Mouse (Mus musculus) left cerebral cortex, adult 2 months (tissue): ENCODE results near the gene Acat2. TPM values are rescaled to one million over a fixed set of nuclear protein-coding genes. Genes with fewer than 3 reads are reported as not detected.
"Not testable (repeated sequence)": the region's sequence is repeated elsewhere in the genome, so short reads cannot be mapped to it uniquely, and the experiment has no call there.

Experiments used
- DNase-seq, 2 experiments: peaks; one replicate each; pipeline ENCODE4 v3.0.0; 2021 to 2022; ENCODE audit warnings: low spot score in 2 of 2, mixed read lengths in 1 of 2; ENCODE audit errors: extremely low spot score in 1 of 2
- H3K27ac ChIP-seq: fragments of 200-600 bp; 2 replicates; pipeline ENCODE4 v1.8.1; 2022
- H3K4me3 ChIP-seq: fragments of 200-600 bp; 2 replicates; pipeline ENCODE4 v1.8.1; 2022
- CTCF ChIP-seq: fragments of 200-600 bp; IDR thresholded peaks from 2 replicates; pipeline ENCODE4 v1.8.1; 2022; ENCODE audit warnings: antibody characterized with exemption, mild to moderate bottlenecking, moderate library complexity
- intact Hi-C: fragments of 180-260 bp; cut with DNase I; formaldehyde crosslinking; loops from one replicate; pipeline ENCODE4 v1.15.1; 2025
- long read RNA-seq, 2 experiments: library from polyadenylated mRNA; stranded (forward); transcript quantifications; one replicate each; pipeline ENCODE4 v2.0.0; 2021; ENCODE audit warnings: borderline mapping rate in 2 of 2
- total RNA-seq, 2 experiments: library from RNA; stranded (reverse); gene quantifications; 2 replicates each; pipeline ENCODE4 v1.2.3; 2021

Gene Acat2
- 10 to 100 TPM; 53.4 to 55.6 TPM for total RNA-seq
- long read RNA-seq, experiment 1, transcript Acat2-201 (9 exons, 2,250 nt): major isoform, 52 of 77 reads
- long read RNA-seq, experiment 1, transcript Acat2-203 (8 exons, 1,800 nt): minor isoform, 19 of 77 reads
- long read RNA-seq, experiment 1, partial matches to known transcripts: 5 of 77 reads
- long read RNA-seq, experiment 1, other reads (novel, unspliced or antisense): 1 of 77 reads
- long read RNA-seq, experiment 2, transcript Acat2-203 (8 exons, 1,800 nt): minor isoform, 12 of 59 reads
- long read RNA-seq, experiment 2, transcript Acat2-201 (9 exons, 2,250 nt): major isoform, 39 of 59 reads
- long read RNA-seq, experiment 2, partial matches to known transcripts: 1 of 59 reads
- long read RNA-seq, experiment 2, other reads (novel, unspliced or antisense): 5 of 59 reads

- no peak for TF ChIP-seq CTCF
- peak within 1 kb of the TSS; percentile 94 for H3K27ac ChIP-seq
- peak; percentile 91 to 94 for DNase-seq
- H3K4me3 ChIP-seq: peak within 1 kb of the TSS; percentile 84
- intact Hi-C loops: loop anchor here (1.0 to 2.0 kb wide), 2 partner anchors 32 to 44 kb away; partner anchors contain the start of gene Mrpl18
Observed at GRCm38 (mm10) chr17:12960331-12960873, at the start of gene Acat2. TSS of gene Acat2 (minus strand) at chr17:12960747.

GRCm38 (mm10) chr17:13009887-13010286 lies 49.3 kb upstream of the Acat2 start:
- Histone ChIP-seq H3K27ac (peak overlapping the region; percentile 22; the same call in 1 of the 2 replicates), H3K4me3 (peak overlapping the region; percentile 81)
- no peak for DNase-seq
- TF ChIP-seq CTCF: peak; percentile 68
- intact Hi-C loops: no loop called here

- peak overlapping the region; percentile 81 for H3K4me3 ChIP-seq
- TF ChIP-seq CTCF: no peak
- no peak for DNase-seq
- intact Hi-C loops: no loop called here
- peak overlapping the region; percentile 97 for H3K27ac ChIP-seq
Observed at GRCm38 (mm10) chr17:13008528-13008927, 48.0 kb upstream of the Acat2 start.

- peak overlapping the region; percentile 81 for H3K4me3 ChIP-seq
- peak; percentile 2; the same call in 1 of the 2 replicates for TF ChIP-seq CTCF
- intact Hi-C loops: loop anchor here (1.0 kb wide), 1 partner anchor 16 kb away; no protein-coding TSS in a partner anchor
- peak overlapping the region; percentile 97 for H3K27ac ChIP-seq
- DNase-seq: peak; percentile 99
Observed at GRCm38 (mm10) chr17:13007730-13008425, 47.3 kb upstream of the Acat2 start.

GRCm38 (mm10) chr17:13006984-13007383 lies 46.4 kb upstream of the Acat2 start:
- Histone ChIP-seq H3K4me3 (peak overlapping the region; percentile 81), H3K27ac (peak overlapping the region; percentile 97)
- intact Hi-C loops: loop anchor here (1.0 kb wide), 1 partner anchor 15 kb away; no protein-coding TSS in a partner anchor
- DNase-seq: no peak
- no peak for TF ChIP-seq CTCF

GRCm38 (mm10) chr17:13006546-13006945 lies 46.0 kb upstream of the Acat2 start, which contains the start of gene Sod2:
TSS of gene Sod2 (plus strand) at chr17:13006846.
- DNase-seq, intact Hi-C loops: not testable (repeated sequence)
- Histone ChIP-seq H3K4me3 (peak within 1 kb of the TSS; percentile 81), H3K27ac (peak within 1 kb of the TSS; percentile 97)

GRCm38 (mm10) chr17:13004436-13004835 lies 43.9 kb upstream of the Acat2 start:
- H3K4me3 ChIP-seq, intact Hi-C loops, DNase-seq, H3K27ac ChIP-seq: not testable (repeated sequence)

GRCm38 (mm10) chr17:13002243-13002642 lies 41.7 kb upstream of the Acat2 start:
- TF ChIP-seq CTCF: peak; percentile 23
- H3K27ac ChIP-seq, intact Hi-C loops, H3K4me3 ChIP-seq, DNase-seq: not testable (repeated sequence)

GRCm38 (mm10) chr17:12999069-12999468 lies 38.5 kb upstream of the Acat2 start:
- no peak overlapping the region for H3K4me3 ChIP-seq
- intact Hi-C loops: loop anchor here (5.0 to 10.0 kb wide), 2 partner anchors 204 to 582 kb away; no protein-coding TSS in a partner anchor
- no peak overlapping the region for H3K27ac ChIP-seq
- no peak for TF ChIP-seq CTCF
- no peak for DNase-seq

- Histone ChIP-seq H3K27ac (no peak overlapping the region), H3K4me3 (no peak overlapping the region)
- DNase-seq: no peak
- intact Hi-C loops: loop anchor here (2.0 to 10.0 kb wide), 3 partner anchors 117 to 581 kb away; no protein-coding TSS in a partner anchor
- no peak for TF ChIP-seq CTCF
Observed at GRCm38 (mm10) chr17:12997890-12998289, 37.3 kb upstream of the Acat2 start.

- peak; percentile 71 for TF ChIP-seq CTCF
- H3K27ac ChIP-seq: no peak overlapping the region
- peak; percentile 56 to 61 for DNase-seq
- no peak overlapping the region for H3K4me3 ChIP-seq
- intact Hi-C loops: loop anchor here (2.0 to 10.0 kb wide), 3 partner anchors 116 to 579 kb away; no protein-coding TSS in a partner anchor
Observed at GRCm38 (mm10) chr17:12996345-12996744, 35.8 kb upstream of the Acat2 start.
